Mouse (Mus musculus): ENCODE results near the gene Dap3.

GRCm38 (mm10) chr3:88904803-88905202 is 46.2 kb downstream of the Dap3 start:
- no peak for TF ChIP-seq EP300 (optimal IDR thresholded peaks at IDR 0.05)
- TF ChIP-seq CTCF (IDR thresholded peaks at IDR 0.05; ENCODE audit: low read depth), result no peak

Measured in stomach, postnatal 0 days (tissue).